Comparison of ENCODE assay signal across 19 mouse cellular contexts in the genomic region with DNA sequence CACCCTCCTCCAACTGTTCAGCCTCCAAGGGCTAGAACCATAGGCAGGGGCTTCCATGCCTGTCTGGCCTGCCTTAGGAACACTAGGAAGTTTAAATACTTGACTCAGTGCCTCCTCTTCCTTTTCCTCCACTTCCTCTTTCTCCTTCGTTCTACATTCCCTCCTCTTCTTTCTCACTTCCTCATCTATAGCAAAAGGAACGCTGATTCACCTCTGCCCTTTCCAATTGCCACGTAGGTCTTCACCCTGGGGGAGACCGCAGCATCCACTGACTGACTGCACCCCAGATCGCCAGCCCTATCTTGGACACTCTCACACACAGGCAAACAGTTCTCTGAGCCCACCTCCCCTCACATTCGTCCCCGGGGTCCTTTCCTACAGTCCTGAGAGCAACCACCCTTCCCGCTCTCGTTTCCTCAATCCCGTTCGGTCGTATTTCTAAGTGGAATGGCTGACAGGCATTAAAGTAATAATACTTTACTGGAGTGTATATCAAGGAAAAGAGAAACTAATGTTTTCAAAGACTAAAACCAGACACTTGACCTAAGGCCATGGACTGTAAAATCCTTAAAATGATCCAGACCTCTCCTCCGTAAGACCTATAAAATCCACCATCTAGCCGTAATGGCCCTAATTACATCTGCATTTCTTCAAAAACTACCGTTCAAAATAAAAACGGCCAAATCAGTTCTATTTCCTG. TPM values are rescaled to one million over a fixed set of nuclear protein-coding genes. Genes with fewer than 3 reads are reported as not detected.
DNase-seq lines count a peak whose midpoint lies in the region; ATAC-seq and TF ChIP-seq lines count a peak whose summit lies in the region.
"Had no signal": no experiment of that assay in that cellular context is flagged by ENCODE, and none has a peak within 500 bp of the region (broad histone marks: within the 10 kb centered on the region; RNA-seq: fewer than 3 reads in every experiment).

No protein-coding gene starts in this region.

- H3K27me3 ChIP-seq in CH12.LX (replicated peaks): no peaks in the 10 kb centered on the region
- H3K27me3 ChIP-seq in embryonic facial prominence, embryonic 15.5 days: no peaks in the 10 kb centered on the region
- no peaks in the 10 kb centered on the region for H3K27me3 ChIP-seq in limb, embryonic 14.5 days (ENCODE audit: control insufficient read depth, insufficient read depth, low read length)
- H3K27me3 ChIP-seq: liver, embryonic 13.5 days; midbrain, embryonic 15.5 days had no signal

- no peak for TF ChIP-seq POLR2A in CH12.LX (IDR thresholded peaks at IDR 0.05; ENCODE audit: low read depth, low read length)
- no peak for TF ChIP-seq POLR2A in limb, embryonic 14.5 days (IDR thresholded peaks at IDR 0.05; ENCODE audit: borderline replicate concordance, extremely low read depth, insufficient read depth, insufficient read length)

- peaks cover 5 to 22% of the 10 kb centered on the region in 2 experiments for H3K4me1 ChIP-seq in CH12.LX (ENCODE audit: control insufficient read depth in 1 of 2, insufficient read depth in 2 of 2)
- peaks cover 20% of the 10 kb centered on the region for H3K4me1 ChIP-seq in embryonic facial prominence, embryonic 15.5 days
- peaks cover 40% of the 10 kb centered on the region for H3K4me1 ChIP-seq in limb, embryonic 14.5 days (ENCODE audit: control insufficient read depth, insufficient read depth, low read length)
- H3K4me1 ChIP-seq: liver, embryonic 13.5 days; midbrain, embryonic 15.5 days had no signal

- no peak overlapping the region for H3K4me3 ChIP-seq in CH12.LX (replicated peaks in 1 of 3; ENCODE audit: low read depth in 2 of 3, low read length in 2 of 3, poor library complexity in 1 of 3)
- H3K4me3 ChIP-seq in embryonic facial prominence, embryonic 15.5 days (replicated peaks): no peak overlapping the region
- H3K4me3 ChIP-seq in limb, embryonic 14.5 days (replicated peaks; ENCODE audit: low read length): no peak overlapping the region
- H3K4me3 ChIP-seq: erythroblast, embryonic 14.5 days; liver, embryonic 13.5 days; megakaryocyte, embryonic 14.5 days; midbrain, embryonic 15.5 days had no signal

- DNase-seq in A20 (ENCODE audit: low read depth, low spot score) (peak; percentile 4), CH12.LX (ENCODE audit: extremely low read depth) (no peak)
- peak; percentile 40 for DNase-seq in limb, embryonic 14.5 days (ENCODE audit: low spot score)
- no peak for DNase-seq in adrenal gland, postnatal 25 days
- DNase-seq in ovary, postnatal 10 days (ENCODE audit: low spot score): no peak
- no peak for DNase-seq in thymus, adult 18-20 months
- DNase-seq: adrenal gland, postnatal 14 days; cerebellum, adult 8-10 months; heart, adult 18-20 months; kidney, postnatal 14 days; liver, embryonic 13.5 days; right cerebral cortex, adult 18-20 months had no signal

- 56% methylated on average over 16 of the region's 16 CpGs for WGBS in embryonic facial prominence, embryonic 15.5 days
- WGBS in limb, embryonic 14.5 days: 22% methylated on average over 16 of the region's 16 CpGs

- TF ChIP-seq RAD21 in CH12.LX (IDR thresholded peaks at IDR 0.05; ENCODE audit: low read depth, low read length): no peak

- in situ Hi-C loops in CH12.LX (cut with MboI; ENCODE audit: low pct_ligation_motif_present, low pct_unique_long_range_greater_than_20kb, low sequenced_read_pairs): no loop called here

- no peak for TF ChIP-seq CTCF in CH12.LX (conservative IDR thresholded peaks at IDR 0.05 in 1 of 2, IDR thresholded peaks at IDR 0.05 in 1 of 2; ENCODE audit: low read depth in 2 of 2, low read length in 2 of 2)

- H3K36me3 ChIP-seq in CH12.LX (replicated peaks in 1 of 2; ENCODE audit: control insufficient read depth in 1 of 2, insufficient read depth in 1 of 2, low read length in 1 of 2): no peaks in the 10 kb centered on the region
- no peaks in the 10 kb centered on the region for H3K36me3 ChIP-seq in embryonic facial prominence, embryonic 15.5 days
- no peaks in the 10 kb centered on the region for H3K36me3 ChIP-seq in limb, embryonic 14.5 days (ENCODE audit: control insufficient read depth, insufficient read depth, low read length)
- H3K36me3 ChIP-seq: liver, embryonic 13.5 days; midbrain, embryonic 15.5 days had no signal

- no peaks in the 10 kb centered on the region for H3K9me3 ChIP-seq in CH12.LX (replicated peaks; ENCODE audit: low read length)
- no peaks in the 10 kb centered on the region for H3K9me3 ChIP-seq in embryonic facial prominence, embryonic 15.5 days (replicated peaks)
- no peaks in the 10 kb centered on the region for H3K9me3 ChIP-seq in limb, embryonic 14.5 days (ENCODE audit: control insufficient read depth, low read length)
- H3K9me3 ChIP-seq: liver, embryonic 13.5 days; megakaryocyte, embryonic 14.5 days; midbrain, embryonic 15.5 days had no signal

- H3K9ac ChIP-seq in CH12.LX (ENCODE audit: insufficient read depth, low read depth): no peak overlapping the region
- no peak overlapping the region for H3K9ac ChIP-seq in embryonic facial prominence, embryonic 15.5 days
- H3K9ac ChIP-seq in limb, embryonic 14.5 days (ENCODE audit: low read depth, low read length, severe bottlenecking): no peak overlapping the region
- H3K9ac ChIP-seq: liver, embryonic 13.5 days; midbrain, embryonic 15.5 days had no signal

- H3K79me2 ChIP-seq in CH12.LX (replicated peaks; ENCODE audit: control insufficient read depth, extremely low read depth, insufficient read depth, poor library complexity, severe bottlenecking): no peaks in the 10 kb centered on the region

- peak overlapping the region; percentile 16; the same call in 1 of the 2 replicates for H3K4me2 ChIP-seq in CH12.LX (ENCODE audit: insufficient read depth, low read depth, poor library complexity, severe bottlenecking)
- no peak overlapping the region for H3K4me2 ChIP-seq in embryonic facial prominence, embryonic 15.5 days (replicated peaks)
- peak overlapping the region; percentile 25; the same call in 1 of the 2 replicates for H3K4me2 ChIP-seq in limb, embryonic 14.5 days (replicated peaks; ENCODE audit: low read depth, low read length, severe bottlenecking)
- H3K4me2 ChIP-seq: liver, embryonic 13.5 days; midbrain, embryonic 15.5 days had no signal

- no peak for TF ChIP-seq EP300 in CH12.LX (IDR thresholded peaks at IDR 0.05; ENCODE audit: low read length)

- dilution Hi-C loops in CH12.LX (cut with MboI; ENCODE audit: extremely low pct_ligation_motif_present, extremely low pct_unique_long_range_greater_than_20kb, low sequenced_read_pairs): no loop called here

- ATAC-seq in embryonic facial prominence, embryonic 15.5 days (ENCODE audit: insufficient number of reproducible peaks, low FRiP score, low TSS enrichment, low read depth): no peak
- no peak for ATAC-seq in limb, embryonic 14.5 days (ENCODE audit: low FRiP score, low read depth)
- ATAC-seq: CD4-positive, CD25-positive, alpha-beta regulatory T cell, adult 4 months; forebrain, embryonic 14.5 days; inflammation-experienced regulatory T-cells, adult 6 months; midbrain, embryonic 15.5 days had no signal

- H3K27ac ChIP-seq in CH12.LX (ENCODE audit: insufficient read depth, low read depth): no peak overlapping the region
- 0 out of 2 replicates have a peak overlapping the region, but pooled peaks have one; percentile 11 for H3K27ac ChIP-seq in embryonic facial prominence, embryonic 15.5 days (replicated peaks)
- H3K27ac ChIP-seq in limb, embryonic 14.5 days (replicated peaks; ENCODE audit: low read depth, low read length): peak overlapping the region; percentile 38; the same call in 1 of the 2 replicates
- H3K27ac ChIP-seq: liver, embryonic 13.5 days; midbrain, embryonic 15.5 days had no signal

TF ChIP-seq in CH12.LX, 34 proteins besides CTCF, POLR2A, EP300 and RAD21:
- TF ChIP-seq KAT2A (IDR thresholded peaks at IDR 0.05; ENCODE audit: insufficient replicate concordance, low read length): no peak
- TF ChIP-seq UBTF (IDR thresholded peaks at IDR 0.05; ENCODE audit: low read depth, low read length): no peak
- TF ChIP-seq RCOR1 (conservative IDR thresholded peaks at IDR 0.05; ENCODE audit: low read depth, low read length): no peak
- no peak for TF ChIP-seq CHD1 (IDR thresholded peaks at IDR 0.05; ENCODE audit: low read depth, low read length)
- no peak for TF ChIP-seq PAX5 (IDR thresholded peaks at IDR 0.05; ENCODE audit: low read length)
- TF ChIP-seq MEF2A (IDR thresholded peaks at IDR 0.05; ENCODE audit: borderline replicate concordance, low read depth, low read length): no peak
- TF ChIP-seq BHLHE40 (IDR thresholded peaks at IDR 0.05; ENCODE audit: low read depth, low read length): no peak
TF ChIP-seq in CH12.LX: peak in this region for 0.

RNA-seq across cellular contexts. Expression of a gene that starts 29.4 kb away (rescaled TPM):
- total RNA-seq in CH12.LX (2012; rRNA removed) (0.13 TPM in 1 of 2 replicates, not detected in the other), CH12.LX (2014; rRNA removed) (not detected in 2 replicates)
- polyA plus RNA-seq in CH12.LX (2012; ENCODE audit: insufficient read length, low read depth): not detected in 2 replicates
- 26.0 and 30.6 TPM in 2 replicates for polyA plus RNA-seq in embryonic facial prominence, embryonic 15.5 days (2015; fragmentation: Nextera tagmentation; extraction: Ambion mirVana)
- polyA plus RNA-seq in limb, embryonic 14.5 days (2012; rRNA removed): 30.8 and 37.7 TPM in 2 replicates
- polyA plus RNA-seq in limb, embryonic 14.5 days (2014; fragmentation: Nextera tagmentation; extraction: Ambion mirVana): 31.2 and 36.5 TPM in 2 replicates
- total RNA-seq in adrenal gland, postnatal 25 days (2021): 5.8 and 7.2 TPM in 2 replicates
- polyA plus RNA-seq: CD4-positive, CD25-positive, alpha-beta regulatory T cell, adult 4 months; inflammation-experienced regulatory T-cells, adult 6 months had no signal

Comparison
In these comparisons a context has a peak if more than half of its experiments do, and no peak if none do; other contexts are left out.
1. DNase-seq: peak in A20 (single experiment) and limb, embryonic 14.5 days (single experiment); none in CH12.LX (single experiment), adrenal gland, postnatal 25 days (single experiment), ovary, postnatal 10 days (single experiment) and thymus, adult 18-20 months (0 of 2).
2. RNA of a gene that starts 29.4 kb away (polyA plus RNA-seq): 30.8 to 37.7 TPM in limb, embryonic 14.5 days and 26.0 to 30.6 TPM in embryonic facial prominence, embryonic 15.5 days; not detected in CH12.LX; every median in the first group is over 10 times any median in the second.